Mouse (Mus musculus) C2C12 (cell line): ENCODE measurements around the gene Nppa. TPM values are rescaled to one million over a fixed set of nuclear protein-coding genes. Genes with fewer than 3 reads are reported as not detected.

Experiments
- H3K27me3 ChIP-seq: one replicate; pipeline ENCODE4 v1.6.1; 2011; ENCODE audit not compliant: control insufficient read depth, insufficient read depth, insufficient read length
- H3K36me3 ChIP-seq: one replicate; pipeline ENCODE4 v1.6.1; 2011; ENCODE audit not compliant: control insufficient read depth, insufficient read depth
- H3K4me3 ChIP-seq: one replicate; pipeline ENCODE4 v1.5.1; 2011; ENCODE audit warnings: mild to moderate bottlenecking, control low read depth; ENCODE audit not compliant: poor library complexity, insufficient read depth, severe bottlenecking
- H3K79me2 ChIP-seq: one replicate; pipeline ENCODE4 v1.6.1; 2011; ENCODE audit not compliant: control insufficient read depth, insufficient read depth
- H3K79me3 ChIP-seq: one replicate; pipeline ENCODE4 v1.6.1; 2011; ENCODE audit warnings: low read depth, control low read depth
- H3ac ChIP-seq: one replicate; pipeline ENCODE3; 2011; ENCODE audit warnings: low read depth; ENCODE audit not compliant: control insufficient read depth, insufficient read length
- CEBPB ChIP-seq: IDR thresholded peaks from one replicate; pipeline ENCODE4 v1.6.1; 2011; ENCODE audit warnings: low read depth, mild to moderate bottlenecking, control low read depth, moderate library complexity
- CTCF ChIP-seq: IDR thresholded peaks from one replicate; pipeline ENCODE4 v1.5.1; 2011; ENCODE audit not compliant: control insufficient read depth, insufficient read depth, insufficient read length
- FOSL1 ChIP-seq: IDR thresholded peaks from one replicate; pipeline ENCODE4 v1.8.0; 2011; ENCODE audit warnings: mild to moderate bottlenecking, low read length; ENCODE audit not compliant: poor library complexity, insufficient read depth, severe bottlenecking
- MAX ChIP-seq: IDR thresholded peaks from one replicate; pipeline ENCODE4 v1.6.1; 2011; ENCODE audit warnings: mild to moderate bottlenecking, control low read depth
- MYOD1 ChIP-seq: IDR thresholded peaks from one replicate; pipeline ENCODE4 v1.6.1; 2011; ENCODE audit warnings: low read depth; ENCODE audit not compliant: control insufficient read depth, insufficient read length
- MYOG ChIP-seq: IDR thresholded peaks from one replicate; pipeline ENCODE4 v1.6.1; 2011; ENCODE audit not compliant: control insufficient read depth, insufficient read length; ENCODE audit errors: extremely low read depth
- USF1 ChIP-seq: IDR thresholded peaks from one replicate; pipeline ENCODE4 v1.6.1; 2011; ENCODE audit warnings: low read depth, mild to moderate bottlenecking, control low read depth, moderate library complexity
- long read RNA-seq, 2 experiments: library from polyadenylated mRNA; unstranded; transcript quantifications; one replicate each; pipeline ENCODE4 v2.0.0; 2019 to 2020
- polyA plus RNA-seq: library from polyadenylated mRNA; unstranded; fragments of >200 nt; fragmentation: generic; extraction: Trizol; gene quantifications from one replicate; pipeline ENCODE4 v1.2.1, GENCODE M21; 2012; ENCODE audit warnings: missing spikeins

Gene Nppa
- polyA plus RNA-seq: not detected
- long read RNA-seq, experiment 1: 0 reads
- long read RNA-seq, experiment 2: 0 reads

DNA sequence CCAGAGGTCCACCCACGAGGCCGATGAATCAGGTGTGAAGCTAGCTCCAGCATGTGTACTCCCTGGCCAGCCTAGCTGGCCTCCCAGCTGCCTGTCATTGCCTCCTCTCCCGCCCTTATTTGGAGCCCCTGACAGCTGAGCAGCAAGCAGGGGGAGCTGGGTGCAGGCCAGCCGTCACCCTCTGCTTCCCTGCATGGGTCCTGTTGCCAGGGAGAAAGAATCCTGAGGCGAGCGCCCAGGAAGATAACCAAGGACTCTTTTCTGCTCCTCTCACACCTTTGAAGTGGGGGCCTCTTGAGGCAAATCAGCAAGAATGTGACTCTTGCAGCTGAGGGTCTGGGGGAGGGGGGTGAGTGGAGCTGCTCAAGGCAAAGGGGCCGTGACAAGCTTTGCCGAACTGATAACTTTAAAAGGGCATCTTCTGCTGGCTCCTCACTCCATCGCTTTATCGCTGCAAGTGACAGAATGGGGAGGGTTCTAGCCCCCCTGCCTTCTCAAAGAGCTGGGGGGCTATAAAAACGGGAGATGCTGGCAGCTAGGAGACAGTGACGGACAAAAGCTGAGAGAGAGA lies at the start of gene Nppa:
Nppa (plus strand) TSS at position 521 of the 571 bp plus-strand sequence.
- no peaks in the 10 kb centered on the region for H3K27me3 ChIP-seq
- H3ac ChIP-seq: no peak within 1 kb of the TSS
- no peaks in the 10 kb centered on the region for H3K79me2 ChIP-seq
- no peaks in the 10 kb centered on the region for H3K79me3 ChIP-seq
- H3K36me3 ChIP-seq: peaks cover under 1% of the 10 kb centered on the region
- TF ChIP-seq MAX: no peak
- no peak for TF ChIP-seq USF1
- TF ChIP-seq CTCF: no peak
- TF ChIP-seq CEBPB: no peak
- TF ChIP-seq MYOG: no peak
- TF ChIP-seq MYOD1: no peak
- TF ChIP-seq FOSL1: no peak
- no peak within 1 kb of the TSS for H3K4me3 ChIP-seq

DNA sequence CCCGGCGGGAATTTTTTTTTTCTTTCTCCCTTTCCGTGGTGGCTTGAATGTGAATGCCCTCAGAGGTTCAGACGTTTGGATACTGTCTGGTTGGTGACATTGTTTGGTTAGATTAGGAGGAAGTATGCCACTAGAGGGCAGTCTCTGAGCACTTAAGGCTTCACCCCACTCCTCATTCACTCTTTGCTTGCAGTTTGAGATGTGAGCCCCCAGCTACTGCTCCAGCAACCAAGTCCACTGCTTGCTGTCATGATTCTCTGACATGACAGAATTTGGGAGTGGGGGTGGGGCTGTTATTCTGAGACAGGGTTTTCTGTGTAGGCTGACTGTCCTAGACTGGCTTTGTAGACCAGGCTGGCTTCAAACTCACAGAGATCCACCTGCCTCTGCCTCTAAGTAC lies 46.9 kb upstream of the Nppa start:
- peak; percentile 20 for TF ChIP-seq CTCF
- no peak for TF ChIP-seq USF1
- no peaks in the 10 kb centered on the region for H3K27me3 ChIP-seq
- no peaks in the 10 kb centered on the region for H3K36me3 ChIP-seq
- H3K4me3 ChIP-seq: no peak overlapping the region
- no peak overlapping the region for H3ac ChIP-seq
- no peaks in the 10 kb centered on the region for H3K79me3 ChIP-seq
- H3K79me2 ChIP-seq: no peaks in the 10 kb centered on the region

DNA sequence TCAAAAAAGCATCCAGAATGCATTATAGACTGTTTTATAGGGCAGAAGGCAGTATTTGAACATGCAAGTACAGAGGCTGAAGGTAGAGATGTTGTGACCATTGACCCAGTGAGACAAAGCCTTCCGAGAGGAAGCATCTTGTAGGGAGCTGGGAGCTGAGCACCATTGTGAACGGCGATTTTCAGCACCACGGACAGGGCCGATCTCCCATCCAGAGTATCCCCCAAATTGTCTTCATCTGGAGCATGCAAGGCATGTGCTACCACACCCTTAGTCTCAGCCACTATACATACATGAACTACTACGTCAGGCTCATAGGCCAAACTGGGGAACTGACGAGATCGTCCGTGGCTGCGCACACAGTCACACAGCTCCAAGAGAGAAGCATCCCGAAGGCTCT lies 43.4 kb upstream of the Nppa start:
- Histone ChIP-seq H3K79me3 (no peaks in the 10 kb centered on the region), H3K27me3 (no peaks in the 10 kb centered on the region)

DNA sequence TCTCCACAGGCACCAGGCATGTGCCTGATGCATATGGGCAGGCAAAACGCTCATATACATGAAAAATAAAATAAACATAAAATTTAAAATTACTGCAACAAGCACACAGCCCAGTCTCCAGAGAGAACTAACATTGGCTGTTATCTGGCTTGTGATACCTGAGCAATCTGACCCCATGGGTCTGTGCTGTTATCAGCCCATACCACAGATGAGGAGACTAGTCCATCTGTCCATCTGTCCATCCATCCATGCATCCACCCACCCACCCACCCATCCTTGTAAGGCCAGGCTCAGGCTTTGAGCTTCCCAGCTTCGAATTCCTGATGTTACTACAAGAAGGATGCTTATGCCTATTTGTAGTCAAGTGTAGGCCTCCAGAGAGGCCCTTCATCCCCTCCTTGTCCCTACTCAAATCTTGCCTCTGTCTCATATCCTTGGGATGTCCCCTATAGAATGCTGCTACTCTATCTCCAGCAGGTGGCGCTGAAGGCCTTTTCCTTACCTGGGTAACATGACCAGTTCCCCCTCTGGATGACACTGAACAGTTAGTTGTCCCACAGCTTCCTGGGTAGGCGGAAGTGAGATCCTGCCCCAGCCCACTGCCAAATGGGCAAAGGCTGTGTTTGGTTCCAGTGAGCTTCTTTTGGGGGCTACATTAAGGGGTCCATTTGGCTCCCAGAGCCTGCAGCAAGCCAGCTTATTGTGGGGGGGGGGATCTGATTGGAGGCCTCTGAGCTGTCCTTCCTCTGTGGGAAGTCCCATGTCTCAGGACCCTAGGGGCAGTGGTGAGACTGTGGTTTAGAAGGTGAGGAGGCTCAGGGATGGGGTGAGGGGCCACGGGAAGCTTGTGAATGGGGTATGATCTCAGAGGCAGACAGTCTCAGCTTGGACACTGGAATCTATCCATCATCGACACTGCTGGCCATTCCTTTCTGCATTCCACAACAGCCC lies 40.4 kb upstream of the Nppa start:
- H3ac ChIP-seq: no peak overlapping the region
- no peak overlapping the region for H3K4me3 ChIP-seq
- H3K36me3 ChIP-seq: no peaks in the 10 kb centered on the region
- TF ChIP-seq MAX (no peak), CTCF (peak; percentile 25)
- no peaks in the 10 kb centered on the region for H3K27me3 ChIP-seq
- no peaks in the 10 kb centered on the region for H3K79me2 ChIP-seq
- no peaks in the 10 kb centered on the region for H3K79me3 ChIP-seq

More for the DNA sequence above, 43.4 kb upstream of the Nppa start:
- Histone ChIP-seq H3ac (no peak overlapping the region), H3K4me3 (no peak overlapping the region), H3K79me2 (no peaks in the 10 kb centered on the region), H3K36me3 (no peaks in the 10 kb centered on the region)
- no peak for TF ChIP-seq USF1
- TF ChIP-seq MYOD1: no peak
- TF ChIP-seq FOSL1: no peak
- TF ChIP-seq CEBPB: no peak
- TF ChIP-seq CTCF: no peak
- no peak for TF ChIP-seq MAX

DNA sequence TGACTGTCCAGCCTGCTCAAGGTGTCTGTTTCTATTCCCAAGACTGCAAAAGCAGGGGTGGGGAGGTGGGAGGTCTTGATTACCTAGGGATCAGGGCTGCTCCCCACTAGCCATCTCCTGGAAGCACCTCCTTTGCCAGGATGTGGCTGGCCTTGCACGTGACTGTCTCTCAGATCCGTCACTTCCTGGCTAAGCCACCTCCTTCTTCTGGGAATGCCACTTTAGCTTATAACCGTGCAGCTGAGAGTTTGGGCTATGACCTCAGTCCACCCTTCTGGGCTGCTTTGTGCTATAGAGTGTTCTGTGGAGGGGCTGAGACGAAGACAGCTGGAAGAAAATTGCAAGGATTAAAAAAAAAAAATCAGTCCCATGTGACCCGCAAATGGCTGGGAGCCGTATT lies 37.7 kb upstream of the Nppa start:
- no peaks in the 10 kb centered on the region for H3K36me3 ChIP-seq
- H3K79me3 ChIP-seq: no peaks in the 10 kb centered on the region
- H3K27me3 ChIP-seq: peaks cover 11% of the 10 kb centered on the region
- TF ChIP-seq MYOG (no peak), USF1 (peak; percentile 76)
- H3ac ChIP-seq: no peak overlapping the region
- H3K4me3 ChIP-seq: no peak overlapping the region
- H3K79me2 ChIP-seq: no peaks in the 10 kb centered on the region

DNA sequence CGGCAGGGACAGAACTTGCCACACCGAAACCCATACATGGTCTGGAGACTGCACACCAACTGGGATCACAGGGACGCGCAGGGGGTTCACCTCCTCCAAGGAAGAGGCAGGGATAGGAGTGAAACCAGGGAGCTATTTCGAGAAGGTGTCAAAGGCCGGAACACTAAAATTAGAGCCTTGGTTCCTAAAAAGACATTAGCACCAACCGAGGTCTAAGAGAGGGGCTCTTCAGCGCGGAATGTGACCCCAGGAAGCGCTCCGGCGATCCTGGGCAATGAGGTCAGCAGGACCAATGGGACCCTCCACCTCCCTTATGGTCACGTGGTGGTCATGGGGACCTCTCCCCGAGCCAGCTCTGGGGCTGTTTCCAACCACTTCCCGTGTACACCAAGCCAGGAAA lies 36.9 kb upstream of the Nppa start:
- Histone ChIP-seq H3K79me2 (no peaks in the 10 kb centered on the region), H3K36me3 (no peaks in the 10 kb centered on the region), H3K4me3 (no peak overlapping the region), H3K27me3 (peaks cover 11% of the 10 kb centered on the region), H3ac (no peak overlapping the region), H3K79me3 (no peaks in the 10 kb centered on the region)
- TF ChIP-seq MYOG: no peak
- no peak for TF ChIP-seq USF1
- TF ChIP-seq MYOD1: no peak
- TF ChIP-seq CEBPB: no peak
- no peak for TF ChIP-seq MAX
- no peak for TF ChIP-seq CTCF
